Mouse (Mus musculus) limb, embryonic 13.5 days (tissue): ENCODE results near the gene Tnc. TPM values are rescaled to one million over a fixed set of nuclear protein-coding genes. Genes with fewer than 3 reads are reported as not detected.

ENCODE experiments used
- ATAC-seq: fragments of 200-750 bp; cut with Nextera tagmentation; 2 replicates; pipeline ENCODE4 v1.8.0; 2017; ENCODE audit warnings: low read depth, moderate number of reproducible peaks, moderate TSS enrichment; ENCODE audit not compliant: low FRiP score
- H3K27ac ChIP-seq: fragments of 300-500 bp; sonication (generic); 2 replicates; pipeline ENCODE4 v1.5.1; 2015; ENCODE audit warnings: inconsistent platforms, mild to moderate bottlenecking, moderate library complexity
- H3K27me3 ChIP-seq: fragments of 300-500 bp; sonication (generic); 2 replicates; pipeline ENCODE4 v1.6.1; 2015; ENCODE audit warnings: mild to moderate bottlenecking, inconsistent platforms
- H3K36me3 ChIP-seq: fragments of 300-500 bp; sonication (generic); 2 replicates; pipeline ENCODE4 v1.6.1; 2015; ENCODE audit warnings: inconsistent platforms, mild to moderate bottlenecking, moderate library complexity
- H3K4me1 ChIP-seq: fragments of 300-500 bp; sonication (generic); 2 replicates; pipeline ENCODE4 v1.6.1; 2015; ENCODE audit warnings: inconsistent platforms
- H3K4me2 ChIP-seq: fragments of 300-500 bp; sonication (generic); replicated peaks from 2 replicates; pipeline ENCODE4 v1.6.1; 2015; ENCODE audit warnings: inconsistent platforms, mild to moderate bottlenecking, moderate library complexity
- H3K4me3 ChIP-seq: fragments of 300-500 bp; sonication (generic); 2 replicates; pipeline ENCODE4 v1.5.1; 2015; ENCODE audit warnings: moderate library complexity, mild to moderate bottlenecking, inconsistent platforms
- H3K9ac ChIP-seq: fragments of 300-500 bp; sonication (generic); 2 replicates; pipeline ENCODE4 v1.6.1; 2015; ENCODE audit warnings: mild to moderate bottlenecking, inconsistent platforms
- H3K9me3 ChIP-seq: fragments of 300-500 bp; sonication (generic); 2 replicates; pipeline ENCODE4 v1.6.1; 2016; ENCODE audit warnings: inconsistent platforms
- WGBS: fragments of 180-500 bp; shearing (Covaris S2); methylation state at CpG from one replicate; pipeline ENCODE4 v1.1.7; 2015; 5-methylcytosine and 5-hydroxymethylcytosine counted together
- polyA plus RNA-seq: library from polyadenylated mRNA; unstranded; fragments of >200 nt; fragmentation: Nextera tagmentation; extraction: Ambion mirVana; gene quantifications from 2 replicates; pipeline ENCODE4 v1.2.1, GENCODE M21; 2015

The Tnc gene
- 51.8 and 65.4 TPM in 2 replicates for polyA plus RNA-seq

DNA sequence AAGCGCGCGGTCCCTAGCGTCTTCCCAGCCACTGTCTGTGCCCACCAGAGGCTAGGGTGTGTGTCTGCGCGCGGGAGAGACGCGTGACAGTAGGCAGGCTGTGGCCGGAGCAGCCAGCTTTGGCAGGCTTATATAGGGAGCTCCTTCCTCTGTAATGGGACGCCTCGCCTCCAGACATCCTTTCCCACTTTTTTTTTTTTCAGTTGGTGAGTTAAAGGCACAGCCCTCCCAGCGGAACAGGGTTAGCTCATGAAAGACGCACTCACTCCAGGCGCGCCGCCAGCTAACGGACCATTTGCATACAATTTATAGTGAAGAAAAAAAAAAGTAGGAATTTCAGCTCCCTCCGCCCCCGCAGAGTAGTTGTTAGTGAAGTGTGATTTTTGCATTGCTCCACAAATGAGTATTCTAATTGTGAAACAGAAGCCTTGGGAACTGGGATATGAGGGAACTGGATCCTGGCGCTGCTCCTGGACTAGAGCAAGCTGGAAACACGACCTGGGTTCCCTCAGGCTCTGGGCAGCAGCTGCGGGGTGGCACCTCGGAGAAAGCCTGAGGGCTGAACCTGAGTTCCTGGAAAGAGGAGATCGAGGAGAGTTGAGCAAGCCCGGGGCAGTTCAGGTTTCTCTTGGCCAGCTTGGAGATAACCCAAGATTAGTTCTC is at the start of gene Tnc:
Gene Tnc (minus strand): TSS at position 185 of the 663 bp plus-strand sequence.
- peak within 1 kb of the TSS; percentile 50 for H3K4me3 ChIP-seq
- ATAC-seq, result peak; percentile 82
- H3K9ac ChIP-seq, result peak within 1 kb of the TSS; percentile 69
- H3K4me1 ChIP-seq, result peaks cover 61% of the 10 kb centered on the region
- peaks cover 9% of the 10 kb centered on the region for H3K27me3 ChIP-seq
- peak within 1 kb of the TSS; percentile 79 for H3K27ac ChIP-seq
- H3K9me3 ChIP-seq, result no peaks in the 10 kb centered on the region
- no peaks in the 10 kb centered on the region for H3K36me3 ChIP-seq
- H3K4me2 ChIP-seq, result peak within 1 kb of the TSS; percentile 75
- WGBS, result under 1% methylated on average over 26 of the region's 26 CpGs

DNA sequence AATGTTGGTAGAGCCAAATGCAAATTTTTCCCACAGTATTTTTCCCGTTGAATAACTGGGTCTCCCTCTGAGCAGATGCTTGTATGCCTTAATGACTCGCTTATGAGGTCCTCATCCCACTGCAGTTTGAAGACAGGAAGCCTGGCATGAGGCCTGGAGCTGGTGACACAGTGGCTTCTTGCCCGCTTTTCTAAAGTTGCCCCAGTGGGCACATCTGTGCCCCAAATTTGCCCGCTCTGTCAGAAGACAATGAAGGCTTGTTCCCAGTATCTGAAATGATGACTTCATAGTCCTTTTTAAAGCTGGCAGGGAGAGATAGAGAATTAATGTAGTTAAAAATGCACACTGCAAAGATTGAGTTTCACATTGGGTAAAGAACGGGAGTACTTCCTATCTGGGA is 47.4 kb upstream of the Tnc start:
- Histone ChIP-seq H3K9ac (no peak overlapping the region), H3K4me2 (no peak overlapping the region), H3K9me3 (no peaks in the 10 kb centered on the region), H3K4me3 (no peak overlapping the region), H3K4me1 (no peaks in the 10 kb centered on the region), H3K27ac (no peak overlapping the region), H3K27me3 (no peaks in the 10 kb centered on the region), H3K36me3 (no peaks in the 10 kb centered on the region)
- WGBS, result 80% methylated on average over 5 of the region's 5 CpGs
- ATAC-seq, result no peak

DNA sequence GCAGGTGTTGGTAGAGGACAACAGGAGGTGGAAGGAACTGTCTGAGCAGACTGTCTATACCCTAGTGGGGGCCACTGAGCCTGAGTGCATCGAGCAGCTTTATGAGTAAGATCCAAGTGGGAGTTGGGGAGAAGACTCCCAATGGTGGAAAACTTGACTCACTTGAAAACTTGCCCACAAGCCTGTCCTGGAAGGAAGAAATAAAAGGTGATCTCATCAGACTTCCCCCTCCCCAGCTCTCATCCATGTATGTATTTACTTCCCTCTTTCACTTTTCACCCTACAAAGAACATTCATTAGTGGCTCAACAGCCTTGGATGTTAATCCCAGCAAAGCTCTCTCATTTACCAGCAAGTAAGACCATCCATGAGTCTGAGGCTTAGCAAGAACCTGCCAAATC is 46.0 kb upstream of the Tnc start:
- Histone ChIP-seq H3K27ac (no peak overlapping the region), H3K4me3 (no peak overlapping the region), H3K36me3 (no peaks in the 10 kb centered on the region), H3K27me3 (no peaks in the 10 kb centered on the region), H3K4me2 (no peak overlapping the region), H3K9me3 (no peaks in the 10 kb centered on the region), H3K4me1 (no peaks in the 10 kb centered on the region), H3K9ac (no peak overlapping the region)
- 72% methylated on average over 1 of the region's 1 CpGs for WGBS
- ATAC-seq, result no peak

DNA sequence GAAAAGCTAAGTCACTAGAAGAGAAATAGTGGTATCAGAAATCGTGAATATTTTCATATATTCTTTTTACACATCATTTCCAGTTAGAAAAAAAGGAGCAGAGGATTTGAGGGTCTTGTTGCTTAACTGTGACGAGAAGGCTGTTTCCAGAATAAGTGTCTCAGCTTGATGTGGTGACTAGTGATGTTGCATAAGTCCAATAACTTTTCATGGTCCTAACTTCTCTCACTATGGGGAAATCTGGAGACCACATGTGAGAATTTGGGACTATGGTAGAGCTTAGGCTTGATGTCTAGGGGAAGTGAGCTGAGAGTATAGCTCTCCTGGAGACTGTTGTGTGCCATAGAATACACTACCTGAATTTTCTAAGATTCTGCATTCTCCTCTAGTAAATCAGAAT is 42.6 kb upstream of the Tnc start:
- no peak overlapping the region for H3K9ac ChIP-seq
- H3K27ac ChIP-seq, result no peak overlapping the region
- H3K36me3 ChIP-seq, result no peaks in the 10 kb centered on the region
- 69% methylated on average over 2 of the region's 2 CpGs for WGBS
- no peak for ATAC-seq
- no peaks in the 10 kb centered on the region for H3K4me1 ChIP-seq
- H3K4me3 ChIP-seq, result no peak overlapping the region
- no peak overlapping the region for H3K4me2 ChIP-seq
- no peaks in the 10 kb centered on the region for H3K9me3 ChIP-seq
- H3K27me3 ChIP-seq, result no peaks in the 10 kb centered on the region

DNA sequence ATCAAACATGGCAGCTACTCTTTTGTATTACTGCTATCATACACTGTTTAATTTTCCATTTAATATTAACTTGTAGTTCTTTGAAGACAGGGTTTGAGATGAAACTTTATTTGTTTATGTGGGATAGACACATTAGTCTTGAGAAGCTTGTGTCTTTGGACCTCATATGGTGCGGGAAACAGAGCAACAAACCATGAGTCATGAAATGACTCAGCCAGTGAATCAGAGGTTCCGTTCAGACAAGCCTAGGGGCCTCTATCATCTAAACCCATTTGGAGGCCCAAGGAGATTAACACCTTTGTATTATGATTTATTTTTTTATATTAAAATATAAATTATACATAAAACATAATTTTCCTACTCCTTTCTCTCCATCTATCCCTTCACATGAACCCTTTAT is 40.9 kb upstream of the Tnc start:
- Histone ChIP-seq H3K4me1 (no peaks in the 10 kb centered on the region), H3K9ac (no peak overlapping the region), H3K4me3 (no peak overlapping the region), H3K9me3 (no peaks in the 10 kb centered on the region), H3K27ac (no peak overlapping the region), H3K27me3 (no peaks in the 10 kb centered on the region), H3K4me2 (no peak overlapping the region), H3K36me3 (no peaks in the 10 kb centered on the region)
- 89% methylated on average over 2 of the region's 2 CpGs for WGBS
- ATAC-seq, result no peak

DNA sequence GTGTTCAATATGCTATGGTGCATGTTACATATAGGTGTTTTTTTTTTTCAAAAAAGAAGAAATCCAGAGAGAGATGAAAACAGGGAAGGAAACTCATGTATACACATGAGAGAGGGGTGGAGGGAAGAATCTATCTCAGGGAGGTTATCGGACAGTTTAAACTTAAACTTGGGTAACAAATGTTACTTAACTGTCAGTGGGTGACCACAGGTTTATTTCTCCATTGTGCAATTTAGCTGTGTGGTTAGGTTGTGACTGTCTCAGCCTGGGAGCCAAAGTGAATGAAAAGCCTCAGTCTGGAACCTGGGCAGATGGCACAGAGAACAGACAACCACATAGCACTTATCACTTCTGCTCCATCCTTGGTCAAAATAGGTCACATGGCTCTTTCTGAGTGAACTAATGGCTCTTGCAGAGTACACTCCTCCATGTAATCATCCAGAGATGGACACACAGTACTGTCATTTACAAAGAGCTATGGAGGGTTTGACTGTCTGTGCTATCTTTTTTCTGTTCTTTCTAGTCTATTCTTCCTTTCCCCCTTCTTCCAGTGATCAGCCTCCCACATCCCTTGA is 39.3 kb upstream of the Tnc start:
- no peaks in the 10 kb centered on the region for H3K27me3 ChIP-seq
- no peak overlapping the region for H3K4me3 ChIP-seq
- no peak overlapping the region for H3K4me2 ChIP-seq
- H3K9me3 ChIP-seq, result no peaks in the 10 kb centered on the region
- H3K9ac ChIP-seq, result no peak overlapping the region
- no peak for ATAC-seq
- H3K27ac ChIP-seq, result no peak overlapping the region
- H3K4me1 ChIP-seq, result no peaks in the 10 kb centered on the region
- 96% methylated on average over 1 of the region's 1 CpGs for WGBS
- no peaks in the 10 kb centered on the region for H3K36me3 ChIP-seq

DNA sequence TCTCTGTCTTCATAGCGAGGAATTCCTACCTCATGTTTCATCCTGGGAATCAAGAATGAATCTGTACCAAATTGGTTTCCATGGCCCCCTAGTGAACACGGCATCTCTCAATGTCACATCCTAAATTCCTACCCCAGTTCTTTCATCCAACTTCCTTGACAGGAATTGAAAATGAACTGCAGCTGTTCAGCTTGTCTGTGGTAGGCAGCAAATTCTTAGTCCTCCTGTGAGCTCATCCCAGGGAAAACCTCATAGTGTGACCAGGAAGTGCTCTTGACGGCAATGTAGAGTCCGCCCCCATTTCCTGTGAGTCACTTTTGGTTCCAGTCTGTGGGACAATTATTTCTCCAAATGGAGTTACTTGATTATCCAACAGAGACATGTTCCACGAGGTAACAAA is 37.0 kb upstream of the Tnc start:
- H3K36me3 ChIP-seq, result no peaks in the 10 kb centered on the region
- H3K9me3 ChIP-seq, result no peaks in the 10 kb centered on the region
- no peak overlapping the region for H3K4me3 ChIP-seq
- ATAC-seq, result no peak
- H3K4me2 ChIP-seq, result no peak overlapping the region
- H3K4me1 ChIP-seq, result no peaks in the 10 kb centered on the region
- no peaks in the 10 kb centered on the region for H3K27me3 ChIP-seq
- no peak overlapping the region for H3K9ac ChIP-seq
- 52% methylated on average over 5 of the region's 5 CpGs for WGBS
- no peak overlapping the region for H3K27ac ChIP-seq

DNA sequence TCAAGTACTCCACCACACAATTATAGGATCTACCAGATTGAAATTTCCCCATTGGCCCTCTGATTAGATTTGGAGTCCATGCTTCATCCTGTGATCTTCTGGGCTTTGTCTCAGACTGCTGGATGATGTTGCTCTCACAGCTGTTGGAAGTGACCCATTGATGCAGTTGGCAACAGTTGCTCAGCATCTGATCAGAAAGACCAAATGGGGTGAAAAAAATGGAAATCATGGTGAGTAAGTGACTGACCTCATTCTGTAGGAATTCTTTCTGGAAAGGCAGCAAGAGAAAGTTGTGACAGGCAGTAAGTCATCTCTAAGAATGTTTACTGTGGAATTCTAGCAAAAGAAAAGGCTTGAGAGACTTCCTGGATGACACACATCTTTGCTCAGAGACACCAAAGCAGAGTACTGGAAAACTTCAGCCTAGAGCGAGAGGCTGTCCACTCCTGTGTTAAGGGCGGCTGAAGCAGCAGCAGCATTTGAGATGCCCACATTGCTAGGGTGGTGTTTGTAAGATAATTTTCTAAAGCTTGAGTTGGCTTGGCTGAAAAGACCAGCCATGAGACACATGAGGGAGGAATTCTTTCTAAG is 31.3 kb upstream of the Tnc start:
- Histone ChIP-seq H3K36me3 (no peaks in the 10 kb centered on the region), H3K4me2 (no peak overlapping the region), H3K27ac (no peak overlapping the region), H3K4me1 (no peaks in the 10 kb centered on the region), H3K9me3 (no peaks in the 10 kb centered on the region), H3K27me3 (no peaks in the 10 kb centered on the region), H3K4me3 (no peak overlapping the region), H3K9ac (no peak overlapping the region)
- no peak for ATAC-seq
- WGBS, result 85% methylated on average over 2 of the region's 2 CpGs

DNA sequence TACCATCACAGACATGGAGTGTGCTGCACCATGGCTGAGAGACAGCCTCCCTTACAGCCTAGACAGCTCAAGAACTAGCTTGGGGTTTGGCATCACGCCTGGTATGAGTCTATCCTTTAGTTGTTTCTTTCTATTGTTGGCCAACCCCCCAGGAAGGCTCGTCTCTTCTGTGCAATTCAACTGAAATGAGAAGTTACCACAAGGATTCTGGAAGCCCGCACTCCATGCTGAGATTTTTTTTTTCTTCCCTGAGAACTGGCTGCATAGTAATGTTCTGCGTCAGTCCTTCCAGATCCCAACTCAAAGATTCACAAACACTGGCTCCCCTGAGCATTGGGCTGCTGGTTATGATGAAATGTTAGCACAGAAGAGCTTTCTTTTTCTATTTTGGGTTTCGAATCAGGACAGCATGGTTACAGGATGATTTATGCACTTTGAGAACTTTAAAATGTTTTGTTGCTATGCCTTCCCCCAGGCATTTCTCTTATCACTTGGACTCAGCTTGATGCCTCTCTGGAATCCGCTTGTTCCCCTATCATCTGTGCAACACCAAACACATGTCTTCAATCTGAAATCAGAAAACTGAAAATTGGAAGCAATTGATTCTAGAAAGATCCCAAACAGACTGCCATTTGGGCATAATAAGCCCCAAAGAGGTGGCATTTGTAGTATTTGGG is 29.7 kb upstream of the Tnc start:
- ATAC-seq, result no peak
- Histone ChIP-seq H3K9me3 (no peaks in the 10 kb centered on the region), H3K4me1 (no peaks in the 10 kb centered on the region), H3K36me3 (no peaks in the 10 kb centered on the region), H3K27ac (no peak overlapping the region), H3K9ac (no peak overlapping the region), H3K27me3 (no peaks in the 10 kb centered on the region), H3K4me2 (no peak overlapping the region), H3K4me3 (no peak overlapping the region)
- 72% methylated on average over 6 of the region's 6 CpGs for WGBS

DNA sequence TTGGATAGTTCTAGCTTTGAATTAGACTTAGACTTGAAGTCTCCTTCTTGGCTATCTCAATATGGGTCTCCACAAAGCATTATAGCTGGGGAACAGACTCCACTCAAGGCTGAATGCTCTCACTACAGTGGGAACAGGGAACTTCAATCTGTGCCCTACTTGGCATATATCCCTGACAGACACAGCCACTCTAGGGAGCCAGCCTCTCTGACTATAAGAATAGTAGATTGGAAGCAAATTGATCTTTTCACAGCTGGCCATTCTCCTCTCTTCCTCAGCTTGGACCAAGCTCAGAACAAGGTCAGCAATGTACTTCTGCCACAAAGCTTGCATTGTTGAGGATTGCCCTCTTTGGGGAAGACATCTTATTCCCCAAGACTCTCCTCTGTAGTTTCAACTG is 27.9 kb upstream of the Tnc start:
- no peak for ATAC-seq
- H3K36me3 ChIP-seq, result no peaks in the 10 kb centered on the region
- no peaks in the 10 kb centered on the region for H3K27me3 ChIP-seq
- H3K4me1 ChIP-seq, result no peaks in the 10 kb centered on the region
- H3K27ac ChIP-seq, result no peak overlapping the region
- no peak overlapping the region for H3K9ac ChIP-seq
- no peak overlapping the region for H3K4me2 ChIP-seq
- H3K4me3 ChIP-seq, result no peak overlapping the region
- H3K9me3 ChIP-seq, result no peaks in the 10 kb centered on the region

DNA sequence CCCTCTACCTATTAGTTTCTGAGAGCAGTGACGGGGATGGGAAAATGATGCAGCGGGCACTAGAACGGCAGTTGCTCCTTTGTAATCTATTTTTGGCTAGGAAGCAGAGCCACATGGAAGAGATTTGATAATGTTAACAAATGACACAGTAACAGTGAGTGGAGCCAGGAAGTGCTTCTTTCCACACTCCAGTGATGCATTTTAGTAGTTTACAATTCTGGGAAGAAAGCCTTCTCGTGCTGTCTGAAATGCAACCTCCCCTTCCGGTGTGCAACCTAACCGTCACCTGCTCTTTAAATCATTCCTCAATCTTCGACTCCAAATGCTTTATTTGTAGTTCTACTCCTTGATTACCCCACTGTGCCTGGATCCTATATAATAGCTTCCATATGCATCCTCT is 20.6 kb upstream of the Tnc start:
- Histone ChIP-seq H3K27me3 (no peaks in the 10 kb centered on the region), H3K9ac (no peak overlapping the region), H3K36me3 (no peaks in the 10 kb centered on the region), H3K27ac (no peak overlapping the region), H3K9me3 (no peaks in the 10 kb centered on the region), H3K4me1 (peaks cover 9% of the 10 kb centered on the region; the same call in 1 of the 2 replicates), H3K4me3 (no peak overlapping the region), H3K4me2 (no peak overlapping the region)
- no peak; the same call in 1 of the 2 replicates for ATAC-seq
- WGBS, result 46% methylated on average over 7 of the region's 7 CpGs

DNA sequence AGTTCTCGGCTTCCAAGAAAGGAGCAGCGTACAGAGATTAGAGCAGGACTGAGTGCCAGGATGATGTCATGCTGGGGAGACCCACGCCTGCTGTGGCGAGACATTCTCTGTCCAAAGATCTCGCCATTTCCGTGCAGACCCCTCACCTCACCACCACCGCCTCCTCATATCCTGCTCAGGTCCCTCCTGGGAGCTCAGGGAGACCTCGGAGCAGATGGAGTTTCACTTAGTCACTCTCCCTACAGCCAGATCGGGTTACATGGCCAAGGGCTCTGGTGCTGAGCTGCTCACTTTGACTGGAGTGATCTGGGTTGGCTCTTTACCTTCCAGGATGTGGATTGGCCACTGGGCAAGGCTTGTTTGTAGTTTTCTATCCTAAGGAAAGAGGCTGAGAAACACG is 18.5 kb upstream of the Tnc start:
- H3K4me2 ChIP-seq, result peak overlapping the region; percentile 48
- H3K27me3 ChIP-seq, result no peaks in the 10 kb centered on the region
- ATAC-seq, result peak; percentile 85
- no peak overlapping the region; the same call in 1 of the 2 replicates for H3K27ac ChIP-seq
- 0 out of 2 replicates have a peak overlapping the region, but pooled peaks have one; percentile 48 for H3K9ac ChIP-seq
- H3K9me3 ChIP-seq, result no peaks in the 10 kb centered on the region
- H3K36me3 ChIP-seq, result no peaks in the 10 kb centered on the region
- peaks cover 9% of the 10 kb centered on the region; the same call in 1 of the 2 replicates for H3K4me1 ChIP-seq
- 0 out of 2 replicates have a peak overlapping the region, but pooled peaks have one; percentile 24 for H3K4me3 ChIP-seq
- WGBS, result 22% methylated on average over 10 of the region's 10 CpGs
